Mouse (Mus musculus) liver, embryonic 12.5 days (tissue): ENCODE results near the gene Olfr718-ps1. TPM values are rescaled to one million over a fixed set of nuclear protein-coding genes. Genes with fewer than 3 reads are reported as not detected.
"Not testable (repeated sequence)": the region's sequence is repeated elsewhere in the genome, so short reads cannot be mapped to it uniquely, and the experiment has no call there.

ENCODE experiments used
- ATAC-seq: fragments of 200-750 bp; cut with Nextera tagmentation; 2 replicates; pipeline ENCODE4 v1.8.0; 2017; ENCODE audit warnings: moderate number of reproducible peaks, mild to moderate bottlenecking, moderate library complexity
- H3K27ac ChIP-seq: fragments of 300-500 bp; sonication (generic); 2 replicates; pipeline ENCODE4 v1.5.1; 2016; ENCODE audit warnings: mild to moderate bottlenecking
- H3K27me3 ChIP-seq: fragments of 300-500 bp; sonication (generic); replicated peaks from 2 replicates; pipeline ENCODE4 v1.6.1; 2016; ENCODE audit warnings: mild to moderate bottlenecking, moderate library complexity
- H3K36me3 ChIP-seq: fragments of 300-500 bp; sonication (generic); 2 replicates; pipeline ENCODE4 v1.6.1; 2016; ENCODE audit warnings: mild to moderate bottlenecking, moderate library complexity
- H3K4me1 ChIP-seq: fragments of 300-500 bp; sonication (generic); 2 replicates; pipeline ENCODE4 v1.6.1; 2016
- H3K4me2 ChIP-seq: fragments of 300-500 bp; sonication (generic); 2 replicates; pipeline ENCODE4 v1.6.1; 2016; ENCODE audit warnings: mild to moderate bottlenecking, moderate library complexity
- H3K4me3 ChIP-seq: fragments of 300-500 bp; sonication (generic); 2 replicates; pipeline ENCODE4 v1.5.1; 2016; ENCODE audit warnings: mild to moderate bottlenecking, moderate library complexity
- H3K9ac ChIP-seq: fragments of 300-500 bp; sonication (generic); 2 replicates; pipeline ENCODE4 v1.6.1; 2016; ENCODE audit warnings: mild to moderate bottlenecking, moderate library complexity
- H3K9me3 ChIP-seq: fragments of 300-500 bp; sonication (generic); replicated peaks from 2 replicates; pipeline ENCODE4 v1.6.1; 2016; ENCODE audit warnings: mild to moderate bottlenecking, moderate library complexity
- WGBS: fragments of 180-500 bp; shearing (Covaris S2); methylation state at CpG from one replicate; pipeline ENCODE4 v1.1.7; 2016; ENCODE audit not compliant: insufficient replicate concordance; 5-methylcytosine and 5-hydroxymethylcytosine counted together
- polyA plus RNA-seq: library from polyadenylated mRNA; unstranded; fragments of >200 nt; fragmentation: Nextera tagmentation; extraction: Ambion mirVana; gene quantifications from 2 replicates; pipeline ENCODE4 v1.2.1, GENCODE M21; 2016

Gene Olfr718-ps1
- not detected in 2 replicates for polyA plus RNA-seq

DNA sequence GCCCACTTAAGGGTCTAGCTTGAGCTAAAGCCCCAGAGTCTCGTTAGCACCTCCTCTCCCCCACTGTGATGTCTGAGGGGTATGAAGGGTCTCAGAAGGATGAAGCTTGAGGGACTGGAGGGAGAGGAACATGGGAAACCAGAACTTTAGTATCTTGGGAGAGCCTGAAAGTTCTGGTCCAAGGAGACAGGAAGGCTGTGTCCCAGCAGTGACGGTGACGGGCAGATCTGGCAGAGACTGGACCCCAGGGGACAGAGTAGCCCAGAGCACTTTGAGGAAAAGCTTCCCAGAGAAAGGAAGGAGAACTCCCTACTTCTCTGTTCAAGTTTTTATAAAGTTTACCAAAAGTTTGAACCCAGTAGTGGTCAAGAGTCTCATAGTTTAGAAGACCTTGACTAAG, at the start of gene Olfr718-ps1:
TSS of gene Olfr718-ps1 (minus strand) at position 101 of the 400 bp plus-strand sequence.
- Histone ChIP-seq H3K4me1 (no peaks in the 10 kb centered on the region), H3K9me3 (peaks cover 13% of the 10 kb centered on the region; the same call in 1 of the 2 replicates), H3K36me3 (no peaks in the 10 kb centered on the region), H3K4me2 (no peak within 1 kb of the TSS), H3K4me3 (no peak within 1 kb of the TSS), H3K27ac (no peak within 1 kb of the TSS), H3K9ac (no peak within 1 kb of the TSS), H3K27me3 (peaks cover 34% of the 10 kb centered on the region)
- 53% methylated on average over 3 of the region's 3 CpGs for WGBS
- no peak for ATAC-seq

DNA sequence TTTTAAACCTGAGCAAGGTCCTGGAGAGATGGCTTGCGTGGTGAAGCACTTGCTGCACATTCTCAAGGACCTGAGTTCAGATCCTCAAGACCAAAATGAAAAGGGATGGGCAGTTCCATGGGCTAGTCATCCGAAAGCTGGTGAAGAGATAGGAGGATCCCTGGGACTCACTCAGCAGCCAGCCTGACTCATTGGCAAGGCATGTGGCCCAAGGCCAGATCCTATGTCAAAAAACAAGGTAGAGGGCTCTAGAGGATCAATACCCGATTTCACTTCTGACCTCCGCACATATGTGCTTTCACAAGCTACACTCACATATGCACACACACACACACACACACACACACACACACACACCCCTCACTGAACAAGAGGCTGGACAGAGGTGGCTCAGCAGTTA, 49.1 kb upstream of the Olfr718-ps1 start:
- 56% methylated on average over 4 of the region's 4 CpGs for WGBS
- H3K9me3 ChIP-seq, result no peaks in the 10 kb centered on the region
- peaks cover 9% of the 10 kb centered on the region for H3K27me3 ChIP-seq
- no peak overlapping the region for H3K27ac ChIP-seq
- no peak overlapping the region for H3K9ac ChIP-seq
- no peak overlapping the region for H3K4me2 ChIP-seq
- no peak overlapping the region for H3K4me3 ChIP-seq
- H3K36me3 ChIP-seq, result no peaks in the 10 kb centered on the region
- H3K4me1 ChIP-seq, result no peaks in the 10 kb centered on the region
- ATAC-seq, result no peak

DNA sequence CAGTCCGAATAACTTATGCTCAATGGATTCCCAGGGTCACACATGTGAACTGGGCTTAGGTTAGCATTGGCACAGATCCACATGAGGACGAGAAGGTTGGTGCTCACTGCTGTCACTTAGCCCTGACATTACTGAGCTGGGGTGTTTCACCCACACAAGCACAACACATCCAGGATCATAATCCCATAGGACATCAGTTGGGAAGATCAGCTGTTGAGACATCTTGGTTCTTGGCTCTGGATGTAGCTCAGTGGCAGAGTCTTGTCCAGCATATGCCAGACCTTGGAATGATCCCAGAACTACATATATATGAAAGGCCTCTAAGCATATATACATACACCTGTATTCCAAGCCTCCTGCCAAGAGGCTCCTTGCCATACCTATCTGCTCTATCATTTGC, 47.8 kb upstream of the Olfr718-ps1 start:
- Histone ChIP-seq H3K9ac (no peak overlapping the region), H3K9me3 (no peaks in the 10 kb centered on the region), H3K27ac (no peak overlapping the region), H3K36me3 (no peaks in the 10 kb centered on the region), H3K4me2 (no peak overlapping the region), H3K27me3 (peaks cover 9% of the 10 kb centered on the region), H3K4me3 (no peak overlapping the region), H3K4me1 (no peaks in the 10 kb centered on the region)
- no peak for ATAC-seq
- 37% methylated on average over 2 of the region's 2 CpGs for WGBS

DNA sequence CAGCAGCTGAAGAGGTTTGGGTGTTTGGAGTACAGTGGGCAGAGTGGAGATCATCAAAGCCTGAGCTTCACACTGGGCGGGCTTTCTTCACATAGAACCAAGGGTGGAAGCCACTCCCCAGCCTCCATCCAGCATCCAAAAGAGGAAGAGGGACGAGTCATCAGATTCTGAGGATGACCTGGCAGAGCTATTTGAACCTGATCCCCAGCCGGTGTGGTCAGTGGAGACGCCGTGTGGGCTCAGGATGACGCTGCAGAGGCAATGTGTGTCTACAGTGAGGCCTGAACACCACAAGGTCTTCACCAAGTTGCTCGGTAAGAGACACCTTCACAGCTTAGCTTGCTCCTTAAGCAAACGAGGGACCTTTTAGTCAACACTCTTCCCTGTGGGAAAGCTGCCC, 47.4 kb upstream of the Olfr718-ps1 start:
- WGBS, result 40% methylated on average over 8 of the region's 8 CpGs
- H3K27me3 ChIP-seq, H3K27ac ChIP-seq, H3K9ac ChIP-seq, H3K4me3 ChIP-seq, H3K4me1 ChIP-seq, H3K36me3 ChIP-seq, ATAC-seq, H3K4me2 ChIP-seq, H3K9me3 ChIP-seq: not testable (repeated sequence)

DNA sequence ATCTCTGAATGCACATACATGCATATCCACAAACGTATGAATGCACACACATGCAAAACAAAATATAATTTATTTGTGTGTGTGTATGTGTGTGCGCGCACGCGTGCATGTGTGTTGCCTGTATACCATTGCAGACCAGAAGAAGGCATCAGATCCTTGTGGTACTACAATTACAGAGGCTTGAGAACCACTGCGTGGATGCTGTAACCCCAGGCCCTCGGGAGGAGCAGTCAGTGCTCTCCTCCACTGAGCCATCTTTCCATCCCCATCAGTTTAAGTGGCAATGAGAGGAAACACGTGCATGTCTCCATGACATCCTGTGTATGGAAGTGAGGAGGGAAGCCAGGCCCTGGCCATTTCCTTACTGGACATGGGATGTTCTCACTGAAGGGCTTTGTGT, 45.4 kb upstream of the Olfr718-ps1 start:
- Histone ChIP-seq H3K27me3 (peaks cover 9% of the 10 kb centered on the region), H3K27ac (no peak overlapping the region), H3K9me3 (no peaks in the 10 kb centered on the region), H3K9ac (no peak overlapping the region), H3K4me1 (no peaks in the 10 kb centered on the region), H3K4me3 (no peak overlapping the region), H3K36me3 (no peaks in the 10 kb centered on the region), H3K4me2 (no peak overlapping the region)
- no peak for ATAC-seq
- WGBS, result 77% methylated on average over 8 of the region's 8 CpGs

DNA sequence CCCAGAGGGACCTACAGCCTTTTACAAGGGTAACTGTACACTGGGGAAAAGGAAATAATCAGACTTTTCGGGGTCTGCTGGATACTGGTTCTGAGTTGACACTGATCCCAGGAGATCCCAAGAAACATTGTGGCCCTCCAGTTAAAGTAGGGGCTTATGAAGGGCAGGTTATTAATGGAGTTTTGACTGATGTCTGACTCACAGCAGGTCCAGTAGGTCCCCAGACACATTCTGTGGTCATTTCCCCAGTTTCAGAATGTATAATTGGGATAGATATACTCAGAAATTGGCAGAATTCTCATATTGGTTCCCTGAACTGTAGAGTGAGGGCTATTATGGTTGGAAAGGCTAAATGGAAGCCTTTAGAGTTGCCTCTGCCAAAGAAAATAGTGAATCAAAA, 40.6 kb upstream of the Olfr718-ps1 start:
- H3K4me3 ChIP-seq, H3K4me1 ChIP-seq, H3K9ac ChIP-seq, ATAC-seq, H3K4me2 ChIP-seq, H3K27me3 ChIP-seq, H3K9me3 ChIP-seq, H3K27ac ChIP-seq, H3K36me3 ChIP-seq: not testable (repeated sequence)
- 70% methylated on average over 1 of the region's 1 CpGs for WGBS

DNA sequence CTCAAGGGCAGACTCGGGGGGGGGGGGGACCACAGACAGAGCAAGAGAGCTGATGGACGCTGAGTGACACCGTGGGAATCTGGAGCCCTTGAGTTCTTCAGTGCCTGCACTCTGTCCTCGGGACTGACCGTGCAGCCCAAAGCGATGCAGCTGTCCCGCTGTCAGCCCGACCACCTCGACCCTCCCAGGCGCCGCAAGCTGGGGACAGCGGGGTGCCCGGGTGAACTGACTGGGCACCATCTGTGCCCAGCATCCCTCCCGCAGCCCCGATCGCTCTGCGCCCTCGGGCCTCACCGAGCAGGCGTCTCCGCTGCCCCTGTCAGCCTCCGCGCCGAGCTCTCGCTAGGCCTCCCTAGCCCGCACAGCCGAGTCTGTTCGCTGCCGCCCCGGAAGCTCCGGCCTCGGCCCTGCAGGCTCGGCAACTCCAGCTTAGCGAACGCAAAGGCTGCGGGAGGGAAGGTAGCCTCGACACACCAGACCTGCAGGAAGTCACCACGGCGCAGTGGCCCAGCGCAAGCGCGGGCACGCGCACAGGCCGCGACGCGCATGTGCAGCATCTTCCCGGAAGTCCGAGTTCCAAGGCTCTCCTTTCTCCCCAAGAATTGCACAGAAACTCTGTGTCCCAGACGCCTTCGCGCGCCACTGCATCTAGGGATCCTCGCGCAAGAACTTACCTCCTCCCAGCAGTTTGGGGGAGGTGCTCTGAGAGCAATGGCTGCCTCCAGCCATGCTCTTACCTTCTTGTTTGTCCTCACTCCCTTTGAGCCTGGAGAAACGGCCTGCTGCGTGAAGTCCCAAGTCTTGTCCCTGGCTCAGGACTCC, 33.1 kb upstream of the Olfr718-ps1 start, which contains the start of the genes Rbak and Spdye4b:
TSS of gene Rbak (minus strand) at position 521 of the 822 bp plus-strand sequence.
TSS of gene Spdye4b (plus strand) at position 763 of the 822 bp plus-strand sequence.
- H3K4me1 ChIP-seq, result peaks cover 21% of the 10 kb centered on the region
- H3K27me3 ChIP-seq, result peaks cover 6% of the 10 kb centered on the region; the same call in 1 of the 2 replicates
- peak within 1 kb of the TSS; percentile 62 for H3K4me3 ChIP-seq
- peak within 1 kb of the TSS; percentile 69 for H3K9ac ChIP-seq
- H3K27ac ChIP-seq, result 0 out of 2 replicates have a peak within 1 kb of the TSS, but pooled peaks have one; percentile 7
- H3K9me3 ChIP-seq, result peaks cover 9% of the 10 kb centered on the region
- H3K4me2 ChIP-seq, result peak within 1 kb of the TSS; percentile 84
- WGBS, result under 1% methylated on average over 58 of the region's 58 CpGs
- ATAC-seq, result peak; percentile 88
- H3K36me3 ChIP-seq, result peaks cover 32% of the 10 kb centered on the region

DNA sequence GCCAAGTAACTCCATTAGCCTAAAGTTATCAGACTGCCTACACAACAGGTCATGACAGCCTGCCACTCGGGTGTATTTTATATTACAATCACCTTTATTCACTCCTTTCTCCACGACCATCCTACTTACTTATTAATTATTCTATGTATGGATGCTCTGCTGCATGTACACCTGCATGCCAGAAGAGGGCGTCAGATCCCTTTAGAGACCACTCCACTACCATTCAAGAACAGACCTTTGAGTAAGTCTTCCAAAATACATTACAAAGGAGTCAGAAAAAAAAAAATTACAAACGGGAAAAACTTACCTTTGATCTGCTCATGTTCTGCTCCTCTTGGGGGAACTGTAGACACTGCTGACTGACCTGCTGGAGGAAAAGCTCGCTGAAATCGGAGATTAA, 31.8 kb upstream of the Olfr718-ps1 start:
- no peak for ATAC-seq
- Histone ChIP-seq H3K27me3 (0 out of 2 replicates have a peak, but pooled peaks cover 5% of the 10 kb centered on the region), H3K9ac (no peak overlapping the region), H3K27ac (no peak overlapping the region), H3K4me2 (peak overlapping the region; percentile 84), H3K9me3 (peaks cover 9% of the 10 kb centered on the region), H3K36me3 (peaks cover 44% of the 10 kb centered on the region), H3K4me1 (peaks cover 21% of the 10 kb centered on the region), H3K4me3 (peak overlapping the region; percentile 62; the same call in 1 of the 2 replicates)
- 38% methylated on average over 6 of the region's 6 CpGs for WGBS

DNA sequence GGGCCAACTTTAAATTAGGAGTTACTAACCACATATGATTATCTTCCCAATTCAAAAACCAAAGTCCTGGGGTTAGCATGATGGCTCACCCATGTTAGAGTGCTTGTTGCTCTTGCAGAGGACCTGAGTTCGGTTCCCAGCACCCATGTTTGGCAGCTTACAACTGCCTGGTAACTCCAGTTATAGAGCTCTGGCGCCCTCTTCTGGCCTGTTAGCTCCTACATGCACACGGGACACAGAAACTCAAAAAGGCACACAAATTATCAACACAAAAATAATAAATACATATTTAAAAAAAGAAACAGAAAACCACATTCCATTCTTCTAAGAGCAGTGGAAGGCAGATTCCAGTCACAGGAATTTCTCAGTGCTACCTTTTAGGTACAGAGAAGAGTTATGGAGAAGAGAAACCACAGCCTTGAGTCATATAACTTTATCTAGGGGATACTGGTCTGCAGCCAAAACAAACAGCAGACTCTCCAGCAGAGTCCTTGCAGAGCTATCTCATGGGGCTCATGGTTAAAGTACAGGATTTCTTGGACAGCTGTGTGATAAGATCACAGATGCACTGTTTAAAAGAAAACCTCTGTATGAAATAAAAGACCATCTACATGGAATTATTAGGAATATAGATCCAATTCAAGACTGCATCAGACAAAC, 30.3 kb upstream of the Olfr718-ps1 start:
- Histone ChIP-seq H3K36me3 (peaks cover 60% of the 10 kb centered on the region), H3K9ac (no peak overlapping the region), H3K4me3 (no peak overlapping the region), H3K4me2 (no peak overlapping the region), H3K27me3 (no peaks in the 10 kb centered on the region), H3K9me3 (peaks cover 19% of the 10 kb centered on the region), H3K4me1 (peaks cover 21% of the 10 kb centered on the region), H3K27ac (no peak overlapping the region)
- 74% methylated on average over 3 of the region's 3 CpGs for WGBS
- ATAC-seq, result no peak

DNA sequence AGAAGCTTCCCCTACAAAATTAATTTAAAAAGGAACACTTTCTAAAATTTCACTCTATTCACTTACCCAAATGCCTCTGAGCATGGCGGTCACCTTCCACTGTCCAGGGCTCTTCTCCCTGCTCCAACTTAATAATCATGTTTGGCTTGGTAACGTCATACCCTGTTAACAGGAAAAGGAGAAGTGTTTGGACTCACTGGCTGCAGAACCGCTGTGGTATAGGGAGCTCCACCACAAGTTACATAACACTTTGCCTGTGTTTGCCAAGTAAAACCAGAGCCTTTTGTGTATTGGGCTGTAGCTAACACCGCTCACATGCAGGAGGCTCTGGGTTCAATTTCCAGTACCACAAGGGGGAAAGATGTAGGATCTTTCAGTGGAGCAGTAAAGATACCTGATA, 28.6 kb upstream of the Olfr718-ps1 start:
- Histone ChIP-seq H3K36me3 (peaks cover 71% of the 10 kb centered on the region), H3K9me3 (peaks cover 19% of the 10 kb centered on the region), H3K4me3 (no peak overlapping the region), H3K4me2 (no peak overlapping the region), H3K27ac (no peak overlapping the region), H3K4me1 (peaks cover 19% of the 10 kb centered on the region), H3K9ac (no peak overlapping the region), H3K27me3 (no peaks in the 10 kb centered on the region)
- WGBS, result 77% methylated on average over 4 of the region's 4 CpGs
- ATAC-seq, result no peak

DNA sequence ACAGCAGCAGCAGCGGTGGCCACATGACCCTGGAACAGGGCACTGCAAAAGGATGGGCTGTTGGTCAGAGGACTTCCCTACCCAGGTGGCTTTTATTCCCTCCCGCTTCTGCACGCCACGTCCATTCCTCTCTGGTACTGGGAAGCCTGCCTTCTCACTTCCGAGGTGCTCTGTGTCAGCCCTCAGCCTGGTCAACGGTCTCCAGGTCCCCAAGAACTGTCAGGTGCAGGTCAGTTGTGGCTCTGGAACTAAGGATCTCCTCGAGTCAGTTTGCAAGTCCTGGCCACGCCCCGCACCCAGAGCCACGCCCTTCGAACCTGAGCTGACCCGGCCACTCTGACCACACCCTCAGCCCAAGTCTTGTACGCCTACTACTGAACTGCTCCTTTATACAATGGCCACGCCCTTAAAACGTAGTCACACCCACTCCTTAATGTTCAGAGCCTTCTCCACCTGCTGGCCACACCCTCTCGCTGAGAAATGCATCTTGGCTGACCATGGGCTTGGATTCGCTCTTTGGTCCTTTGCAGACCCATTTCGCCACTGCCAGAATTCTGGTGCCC, 18.2 kb upstream of the Olfr718-ps1 start:
- 16% methylated on average over 18 of the region's 18 CpGs for WGBS
- Histone ChIP-seq H3K36me3 (no peaks in the 10 kb centered on the region), H3K27me3 (peaks cover 28% of the 10 kb centered on the region; the same call in 1 of the 2 replicates), H3K9me3 (no peaks in the 10 kb centered on the region), H3K4me3 (no peak overlapping the region), H3K4me2 (peak overlapping the region; percentile 35), H3K9ac (no peak overlapping the region), H3K4me1 (peaks cover 8% of the 10 kb centered on the region), H3K27ac (no peak overlapping the region)
- ATAC-seq, result peak; percentile 57; the same call in 1 of the 2 replicates

DNA sequence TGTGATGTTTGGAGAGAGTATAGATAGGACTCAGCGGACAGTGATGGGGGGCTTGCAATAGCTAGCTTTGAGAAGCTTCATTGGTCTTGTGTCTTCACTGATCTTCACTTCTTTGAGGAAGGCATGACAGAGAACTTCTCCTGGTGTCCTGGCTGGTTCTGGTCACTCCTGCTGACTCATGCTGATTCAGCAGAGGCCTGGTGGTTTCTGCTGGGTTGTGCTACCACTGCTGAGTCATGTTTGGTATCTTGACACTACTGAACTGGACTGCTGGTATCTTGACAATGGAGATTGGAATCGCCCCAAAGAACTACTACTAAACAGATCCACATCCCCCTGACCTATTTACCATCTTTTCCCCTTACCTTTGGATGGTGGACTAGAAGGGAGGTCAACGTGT, 8.2 kb upstream of the Olfr718-ps1 start:
- no peaks in the 10 kb centered on the region for H3K4me1 ChIP-seq
- no peak overlapping the region for H3K4me2 ChIP-seq
- no peak for ATAC-seq
- no peak overlapping the region for H3K27ac ChIP-seq
- H3K36me3 ChIP-seq, result no peaks in the 10 kb centered on the region
- peaks cover 53% of the 10 kb centered on the region for H3K27me3 ChIP-seq
- peaks cover 4% of the 10 kb centered on the region; the same call in 1 of the 2 replicates for H3K9me3 ChIP-seq
- 66% methylated on average over 3 of the region's 3 CpGs for WGBS
- no peak overlapping the region for H3K9ac ChIP-seq
- H3K4me3 ChIP-seq, result no peak overlapping the region
